ENCODE assay signal across 8 mouse cellular contexts in the genomic region with DNA sequence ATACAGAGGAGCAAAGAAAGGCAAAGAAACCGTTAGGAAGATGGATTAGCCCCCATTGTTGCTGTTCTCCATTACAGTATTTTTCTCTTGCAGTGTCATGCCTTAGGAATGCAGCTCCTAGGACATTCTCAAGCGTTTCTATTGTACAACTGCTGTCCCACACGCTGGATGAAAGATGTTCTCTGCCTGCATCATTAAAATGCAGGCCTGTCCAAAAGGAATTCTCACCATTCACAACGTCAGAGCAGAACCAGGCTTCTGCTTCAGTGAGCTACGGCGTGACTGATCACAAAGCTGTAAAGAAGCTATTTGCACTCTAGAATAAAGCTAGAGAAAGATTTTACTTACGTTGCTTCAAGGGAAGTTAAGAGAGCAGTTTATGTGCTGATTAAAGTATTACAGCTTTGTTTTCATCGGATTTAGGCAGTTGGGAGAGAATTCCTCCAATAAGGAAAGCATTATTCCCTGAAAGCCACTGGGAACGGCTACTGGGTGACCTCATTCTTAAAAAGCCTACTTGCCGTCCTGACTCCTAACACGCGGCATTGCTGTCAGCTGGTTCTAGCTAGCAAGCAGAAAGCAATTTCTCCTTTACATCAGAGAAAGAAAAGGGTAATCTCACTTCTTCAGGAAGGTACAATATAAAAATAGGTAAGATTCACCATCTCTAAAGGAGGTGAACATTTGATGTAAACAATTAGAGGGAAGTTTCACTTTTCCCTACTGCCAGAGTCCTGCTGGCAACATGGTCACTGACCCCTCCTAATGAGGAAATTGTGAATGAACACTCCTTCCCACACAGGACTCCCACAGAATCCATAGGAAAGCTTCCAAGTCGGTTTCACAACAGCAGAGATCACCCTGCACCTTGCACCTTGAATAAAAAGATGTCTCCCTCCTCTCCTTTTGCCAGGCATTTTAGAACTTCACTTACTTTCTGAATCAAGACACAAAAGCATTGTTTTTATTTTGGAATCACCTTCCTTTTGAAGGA. TPM values are rescaled to one million over a fixed set of nuclear protein-coding genes. Genes with fewer than 3 reads are reported as not detected.
A peak's percentile ranks its signal among the peaks of the same experiment; 100 is the strongest.
DNase-seq lines count a peak whose midpoint lies in the region; ATAC-seq and TF ChIP-seq lines count a peak whose summit lies in the region.

No protein-coding gene starts in this region.

- H3K4me1 ChIP-seq in neural tube, embryonic 11.5 days (ENCODE audit: control insufficient read depth, insufficient read depth, low read length) = peaks cover 18% of the 10 kb centered on the region
- H3K4me1 ChIP-seq in forebrain, embryonic 10.5 days = peaks cover 28% of the 10 kb centered on the region
- 0 out of 2 replicates have a peak, but pooled peaks cover 4% of the 10 kb centered on the region for H3K4me1 ChIP-seq in intestine, postnatal 0 days (replicated peaks; ENCODE audit: control insufficient read depth, insufficient read depth, low read length)
- no peaks in the 10 kb centered on the region for H3K4me1 ChIP-seq in stomach, postnatal 0 days (replicated peaks; ENCODE audit: control insufficient read depth, insufficient read depth)

- peak; percentile 63 for DNase-seq in neural tube, embryonic 11.5 days (ENCODE audit: low spot score)
- DNase-seq in neural tube, embryonic 10.5 days (ENCODE audit: extremely low spot score, low spot score) = no peak
- peak; percentile 27 for DNase-seq in forebrain, embryonic 10.5 days (ENCODE audit: extremely low spot score, low spot score)
- no peak for DNase-seq in stomach, postnatal 0 days (ENCODE audit: low spot score)
- DNase-seq in layer of hippocampus, postnatal 36 days = no peak
- DNase-seq in adipocyte (ENCODE audit: low spot score) = no peak

- no peak for TF ChIP-seq CTCF in intestine, postnatal 0 days (IDR thresholded peaks at IDR 0.05; ENCODE audit: low read depth)
- no peak for TF ChIP-seq CTCF in stomach, postnatal 0 days (IDR thresholded peaks at IDR 0.05; ENCODE audit: low read depth)

- peak; percentile 94 for ATAC-seq in neural tube, embryonic 11.5 days (ENCODE audit: insufficient read depth, low FRiP score, low TSS enrichment)
- ATAC-seq in intestine, postnatal 0 days = peak; percentile 60; the same call in 1 of the 2 replicates
- ATAC-seq in stomach, postnatal 0 days (ENCODE audit: low FRiP score, low TSS enrichment) = peak; percentile 63; the same call in 1 of the 2 replicates
- ATAC-seq in megakaryocyte, adult 5-6 weeks (ENCODE audit: poor library complexity, severe bottlenecking) = no peak

- H3K36me3 ChIP-seq in neural tube, embryonic 11.5 days (ENCODE audit: control insufficient read depth, insufficient read depth, low read length) = no peaks in the 10 kb centered on the region
- H3K36me3 ChIP-seq in forebrain, embryonic 10.5 days (replicated peaks) = peaks cover 73% of the 10 kb centered on the region
- peaks cover 21% of the 10 kb centered on the region for H3K36me3 ChIP-seq in intestine, postnatal 0 days (ENCODE audit: control insufficient read depth, insufficient read depth)
- H3K36me3 ChIP-seq in stomach, postnatal 0 days (ENCODE audit: control insufficient read depth, insufficient read depth, low read length) = peaks cover 7% of the 10 kb centered on the region

- H3K4me3 ChIP-seq in neural tube, embryonic 11.5 days (ENCODE audit: low read depth, low read length) = no peak overlapping the region
- H3K4me3 ChIP-seq in forebrain, embryonic 10.5 days = peak overlapping the region; percentile 16; the same call in 1 of the 2 replicates
- H3K4me3 ChIP-seq in intestine, postnatal 0 days (ENCODE audit: low read depth, low read length) = no peak overlapping the region
- no peak overlapping the region for H3K4me3 ChIP-seq in stomach, postnatal 0 days (ENCODE audit: low read depth, low read length)

- H3K9me3 ChIP-seq in neural tube, embryonic 11.5 days (ENCODE audit: control insufficient read depth, low read length) = no peaks in the 10 kb centered on the region
- no peaks in the 10 kb centered on the region for H3K9me3 ChIP-seq in forebrain, embryonic 10.5 days
- H3K9me3 ChIP-seq in intestine, postnatal 0 days (ENCODE audit: control insufficient read depth) = no peaks in the 10 kb centered on the region
- no peaks in the 10 kb centered on the region for H3K9me3 ChIP-seq in stomach, postnatal 0 days (ENCODE audit: control insufficient read depth, low read length)

- no peaks in the 10 kb centered on the region for H3K27me3 ChIP-seq in neural tube, embryonic 11.5 days (ENCODE audit: control insufficient read depth, insufficient read depth, low read length)
- no peaks in the 10 kb centered on the region for H3K27me3 ChIP-seq in forebrain, embryonic 10.5 days (ENCODE audit: poor library complexity, severe bottlenecking)
- H3K27me3 ChIP-seq in intestine, postnatal 0 days (replicated peaks; ENCODE audit: control insufficient read depth, insufficient read depth, low read length) = no peaks in the 10 kb centered on the region
- H3K27me3 ChIP-seq in stomach, postnatal 0 days (ENCODE audit: control insufficient read depth, insufficient read depth, low read length) = no peaks in the 10 kb centered on the region

- H3K27ac ChIP-seq in neural tube, embryonic 11.5 days (ENCODE audit: low read depth, low read length) = peak overlapping the region; percentile 88
- peak overlapping the region; percentile 84 for H3K27ac ChIP-seq in forebrain, embryonic 10.5 days
- peak overlapping the region; percentile 11; the same call in 1 of the 2 replicates for H3K27ac ChIP-seq in intestine, postnatal 0 days (ENCODE audit: low read depth, low read length)
- H3K27ac ChIP-seq in stomach, postnatal 0 days (replicated peaks) = peak overlapping the region; percentile 42; the same call in 1 of the 2 replicates

- 0 out of 2 replicates have a peak overlapping the region, but pooled peaks have one; percentile 2 for H3K9ac ChIP-seq in neural tube, embryonic 11.5 days (ENCODE audit: low read length)
- no peak overlapping the region for H3K9ac ChIP-seq in intestine, postnatal 0 days (ENCODE audit: low read depth, low read length)
- H3K9ac ChIP-seq in stomach, postnatal 0 days (ENCODE audit: low read length) = no peak overlapping the region

- peak overlapping the region; percentile 4; the same call in 1 of the 2 replicates for H3K4me2 ChIP-seq in neural tube, embryonic 11.5 days (ENCODE audit: low read depth)
- 0 out of 2 replicates have a peak overlapping the region, but pooled peaks have one; percentile 17 for H3K4me2 ChIP-seq in intestine, postnatal 0 days (replicated peaks; ENCODE audit: low read depth)
- H3K4me2 ChIP-seq in stomach, postnatal 0 days (replicated peaks; ENCODE audit: low read depth) = no peak overlapping the region

- TF ChIP-seq EP300 in stomach, postnatal 0 days (optimal IDR thresholded peaks at IDR 0.05) = no peak

- 28% methylated on average over 13 of the region's 13 CpGs for WGBS in neural tube, embryonic 11.5 days
- WGBS in forebrain, embryonic 10.5 days = 41% methylated on average over 13 of the region's 13 CpGs
- 57% methylated on average over 13 of the region's 13 CpGs for WGBS in intestine, postnatal 0 days
- 31% methylated on average over 13 of the region's 13 CpGs for WGBS in stomach, postnatal 0 days

RNA-seq across cellular contexts. Expression of gene Kif1b, which starts 51.9 kb away (rescaled TPM):
- 99.2 and 104 TPM in 2 replicates for polyA plus RNA-seq in neural tube, embryonic 11.5 days (2014; fragmentation: Nextera tagmentation; extraction: Ambion mirVana)
- 55.9 and 59.8 TPM in 2 replicates for polyA plus RNA-seq in forebrain, embryonic 10.5 days (2016; fragmentation: Nextera tagmentation; extraction: Ambion mirVana)
- 15.2 and 18.1 TPM in 2 replicates for polyA plus RNA-seq in intestine, postnatal 0 days (2015; fragmentation: Nextera tagmentation; extraction: Ambion mirVana)
- 18.0 and 23.9 TPM in 2 replicates for polyA plus RNA-seq in stomach, postnatal 0 days (2015; fragmentation: Nextera tagmentation; extraction: Ambion mirVana)
- total RNA-seq in layer of hippocampus, postnatal 36 days (2021) = 100 to 1,000 TPM; 391 to 406 TPM
- 25.6 and 26.3 TPM in 2 replicates for total RNA-seq in megakaryocyte, adult 5-6 weeks (2015)
- 30.2 and 37.3 TPM in 2 replicates for total RNA-seq in megakaryocyte, adult 5-6 weeks (2017)

Comparison
In these comparisons a context has a peak if more than half of its experiments do, and no peak if none do; other contexts are left out.
1. DNase-seq: peak in neural tube, embryonic 11.5 days (single experiment) and forebrain, embryonic 10.5 days (single experiment); none in neural tube, embryonic 10.5 days (single experiment), stomach, postnatal 0 days (single experiment), layer of hippocampus, postnatal 36 days (0 of 2) and adipocyte (single experiment).
2. H3K27ac ChIP-seq: peak in every context shown above with its lines; median percentile 88 in neural tube, embryonic 11.5 days; 84 in forebrain, embryonic 10.5 days; 42 in stomach, postnatal 0 days; 11 in intestine, postnatal 0 days.